Mouse (Mus musculus) CD4-positive, CD25-positive, alpha-beta regulatory T cell, adult 4 months (primary cell): ENCODE results near the gene Best1. TPM values are rescaled to one million over a fixed set of nuclear protein-coding genes. Genes with fewer than 3 reads are reported as not detected.

ENCODE experiments used
- polyA plus RNA-seq, 2 experiments: library from polyadenylated mRNA; unstranded; fragments of 100-300 nt; shearing (Covaris generic); gene quantifications; one replicate each; pipeline ENCODE4 v1.2.1; 2017

The Best1 gene
- polyA plus RNA-seq, 2 experiments from 2014 or later = 0.29 to 0.31 TPM

Other genes with a start within 250 kb of the Best1 start
- gene Scgb2a2, start 154.1 kb downstream of the Best1 start, polyA plus RNA-seq = not detected
- gene Incenp, start 102.1 kb downstream of the Best1 start, polyA plus RNA-seq = 10 to 100 TPM; 12.8 to 17.5 TPM
- gene Fth1, start 21.0 kb downstream of the Best1 start, polyA plus RNA-seq = 1,000 to 10,000 TPM; 2,170 to 2,387 TPM
- not detected for gene Rab3il1, start within 50 bp of the Best1 start, polyA plus RNA-seq
- gene Fads3, start 39.9 kb upstream of the Best1 start, polyA plus RNA-seq = not detected
- under 1 TPM in 1 of 2 experiments, not detected in 1; 0.34 TPM for gene Fads2, start 100.1 kb upstream of the Best1 start, polyA plus RNA-seq
- 1 to 10 TPM; 4.9 to 6.8 TPM for gene Fads1, start 181.3 kb upstream of the Best1 start, polyA plus RNA-seq
- gene Tmem258, start 202.4 kb upstream of the Best1 start, polyA plus RNA-seq = 100 to 1,000 TPM; 288 to 332 TPM
- 10 to 100 TPM; 50.1 to 81.1 TPM for gene Fen1, start 202.5 kb upstream of the Best1 start, polyA plus RNA-seq
- gene Myrf, start 239.1 kb upstream of the Best1 start, polyA plus RNA-seq = under 1 TPM in 1 of 2 experiments, not detected in 1; 0.19 TPM